Mouse (Mus musculus) small intestine, adult 2 months (tissue): Measurements from ENCODE around the gene Dab1.

Experiments used
- CTCF ChIP-seq: fragments of 200-500 bp; IDR thresholded peaks from 2 replicates; pipeline ENCODE4 v1.5.1; 2012; ENCODE audit warnings: low read depth, mild to moderate bottlenecking, control low read depth, inconsistent platforms, low read length, moderate library complexity, mixed read lengths; ENCODE audit not compliant: insufficient replicate concordance, insufficient read length; ENCODE audit errors: extremely low read depth
- POLR2A ChIP-seq: fragments of 200-500 bp; IDR thresholded peaks from 2 replicates; pipeline ENCODE4 v1.6.1; 2012; ENCODE audit warnings: low read depth, mild to moderate bottlenecking, control low read depth, inconsistent platforms, low read length, moderate library complexity

GRCm38 (mm10) chr4:104529905-104530646 is 910.9 kb downstream of the Dab1 start:
- no peak for TF ChIP-seq CTCF
- no peak for TF ChIP-seq POLR2A
